Mouse (Mus musculus) embryonic facial prominence, embryonic 13.5 days (tissue): ENCODE measurements around the gene Olfr784. TPM values are rescaled to one million over a fixed set of nuclear protein-coding genes. Genes with fewer than 3 reads are reported as not detected.
"Not testable (repeated sequence)": the region's sequence is repeated elsewhere in the genome, so short reads cannot be mapped to it uniquely, and the experiment has no call there.

Experiments
- ATAC-seq: fragments of 200-750 bp; cut with Nextera tagmentation; 2 replicates; pipeline ENCODE4 v1.8.0; 2017; ENCODE audit warnings: low read depth; ENCODE audit not compliant: insufficient number of reproducible peaks, insufficient read depth, low FRiP score, low TSS enrichment
- H3K27ac ChIP-seq: fragments of 300-500 bp; sonication (generic); 2 replicates; pipeline ENCODE4 v1.5.1; 2015; ENCODE audit warnings: moderate library complexity, mild to moderate bottlenecking, inconsistent platforms
- H3K27me3 ChIP-seq: fragments of 300-500 bp; sonication (generic); 2 replicates; pipeline ENCODE4 v1.6.1; 2015; ENCODE audit warnings: mild to moderate bottlenecking, inconsistent platforms
- H3K36me3 ChIP-seq: fragments of 300-500 bp; sonication (generic); 2 replicates; pipeline ENCODE4 v1.6.1; 2015; ENCODE audit warnings: mild to moderate bottlenecking, inconsistent platforms
- H3K4me1 ChIP-seq: fragments of 300-500 bp; sonication (generic); 2 replicates; pipeline ENCODE4 v1.6.1; 2015; ENCODE audit warnings: inconsistent platforms
- H3K4me2 ChIP-seq: fragments of 300-500 bp; sonication (generic); 2 replicates; pipeline ENCODE4 v1.6.1; 2015; ENCODE audit warnings: moderate library complexity, mild to moderate bottlenecking, inconsistent platforms
- H3K4me3 ChIP-seq: fragments of 300-500 bp; sonication (generic); 2 replicates; pipeline ENCODE4 v1.5.1; 2015; ENCODE audit warnings: mild to moderate bottlenecking, inconsistent platforms
- H3K9ac ChIP-seq: fragments of 300-500 bp; sonication (generic); 2 replicates; pipeline ENCODE4 v1.6.1; 2015; ENCODE audit warnings: mild to moderate bottlenecking, inconsistent platforms
- H3K9me3 ChIP-seq: fragments of 300-500 bp; sonication (generic); 2 replicates; pipeline ENCODE4 v1.6.1; 2016; ENCODE audit warnings: inconsistent platforms
- WGBS: fragments of 180-500 bp; shearing (Covaris S2); methylation state at CpG from one replicate; pipeline ENCODE4 v1.1.7; 2015; ENCODE audit warnings: mixed read lengths; 5-methylcytosine and 5-hydroxymethylcytosine counted together
- polyA plus RNA-seq: library from polyadenylated mRNA; unstranded; fragments of >200 nt; fragmentation: Nextera tagmentation; extraction: Ambion mirVana; gene quantifications from 2 replicates; pipeline ENCODE4 v1.2.1, GENCODE M21; 2015

Olfr784 gene
- 0.11 TPM in 1 of 2 replicates, not detected in the other for polyA plus RNA-seq

- Histone ChIP-seq H3K9me3 (no peaks in the 10 kb centered on the region), H3K36me3 (no peaks in the 10 kb centered on the region), H3K9ac (no peak within 1 kb of the TSS), H3K4me2 (no peak within 1 kb of the TSS), H3K27ac (no peak within 1 kb of the TSS), H3K27me3 (no peaks in the 10 kb centered on the region), H3K4me3 (no peak within 1 kb of the TSS), H3K4me1 (no peaks in the 10 kb centered on the region)
- ATAC-seq = no peak
Observed at GRCm38 (mm10) chr10:129383783-129384182, at the start of gene Olfr784. Olfr784 (plus strand) TSS chr10:129384083.

GRCm38 (mm10) chr10:129348550-129348949 lies 35.3 kb upstream of the Olfr784 start, which contains the start of gene Olfr782:
Olfr782 (plus strand) TSS chr10:129348850.
- WGBS = 88% methylated on average over 3 of the region's 3 CpGs
- Histone ChIP-seq H3K36me3 (no peaks in the 10 kb centered on the region), H3K27me3 (no peaks in the 10 kb centered on the region), H3K4me1 (no peaks in the 10 kb centered on the region), H3K9ac (no peak within 1 kb of the TSS), H3K4me3 (no peak within 1 kb of the TSS), H3K4me2 (no peak within 1 kb of the TSS), H3K9me3 (no peaks in the 10 kb centered on the region), H3K27ac (no peak within 1 kb of the TSS)
- ATAC-seq = no peak

GRCm38 (mm10) chr10:129352475-129352874 lies 31.4 kb upstream of the Olfr784 start:
- H3K4me3 ChIP-seq, H3K9me3 ChIP-seq, H3K4me2 ChIP-seq, H3K27me3 ChIP-seq, H3K36me3 ChIP-seq, H3K4me1 ChIP-seq, ATAC-seq, H3K27ac ChIP-seq, H3K9ac ChIP-seq: not testable (repeated sequence)
- WGBS = 79% methylated on average over 2 of the region's 2 CpGs

GRCm38 (mm10) chr10:129356496-129356895 lies 27.4 kb upstream of the Olfr784 start:
- H3K9ac ChIP-seq, H3K4me2 ChIP-seq, H3K4me1 ChIP-seq, H3K36me3 ChIP-seq, H3K9me3 ChIP-seq, H3K27ac ChIP-seq, ATAC-seq, H3K4me3 ChIP-seq, H3K27me3 ChIP-seq: not testable (repeated sequence)
- 85% methylated on average over 4 of the region's 4 CpGs for WGBS

GRCm38 (mm10) chr10:129357307-129357706 lies 26.6 kb upstream of the Olfr784 start:
- Histone ChIP-seq H3K27me3 (no peaks in the 10 kb centered on the region), H3K4me3 (no peak overlapping the region), H3K9ac (no peak overlapping the region), H3K27ac (no peak overlapping the region), H3K4me1 (no peaks in the 10 kb centered on the region), H3K9me3 (0 out of 2 replicates have a peak, but pooled peaks cover 3% of the 10 kb centered on the region), H3K4me2 (no peak overlapping the region), H3K36me3 (no peaks in the 10 kb centered on the region)
- 68% methylated on average over 5 of the region's 5 CpGs for WGBS
- no peak for ATAC-seq

- not testable (repeated sequence) for H3K4me3 ChIP-seq, H3K9ac ChIP-seq, H3K27me3 ChIP-seq, H3K9me3 ChIP-seq, H3K4me2 ChIP-seq, H3K4me1 ChIP-seq, ATAC-seq, H3K27ac ChIP-seq, H3K36me3 ChIP-seq
- 84% methylated on average over 5 of the region's 5 CpGs for WGBS
Observed at GRCm38 (mm10) chr10:129374051-129374450, 9.8 kb upstream of the Olfr784 start.

GRCm38 (mm10) chr10:129400892-129401291 lies 17.0 kb downstream of the Olfr784 start:
- no peak for ATAC-seq

GRCm38 (mm10) chr10:129405126-129405525 lies 21.2 kb downstream of the Olfr784 start, which contains the start of gene Olfr785:
Olfr785 (plus strand) TSS chr10:129405426.
- Histone ChIP-seq H3K4me1 (no peaks in the 10 kb centered on the region), H3K4me2 (no peak within 1 kb of the TSS), H3K9me3 (no peaks in the 10 kb centered on the region), H3K27me3 (no peaks in the 10 kb centered on the region), H3K36me3 (no peaks in the 10 kb centered on the region), H3K9ac (no peak within 1 kb of the TSS), H3K27ac (no peak within 1 kb of the TSS), H3K4me3 (no peak within 1 kb of the TSS)
- WGBS = 66% methylated on average over 2 of the region's 2 CpGs
- no peak for ATAC-seq

More at GRCm38 (mm10) chr10:129400892-129401291, 17.0 kb downstream of the Olfr784 start:
- H3K27me3 ChIP-seq = no peaks in the 10 kb centered on the region
- H3K9ac ChIP-seq = no peak overlapping the region
- H3K4me1 ChIP-seq = no peaks in the 10 kb centered on the region
- WGBS = 43% methylated on average over 5 of the region's 5 CpGs
- H3K4me3 ChIP-seq = no peak overlapping the region
- no peaks in the 10 kb centered on the region for H3K9me3 ChIP-seq
- H3K4me2 ChIP-seq = no peak overlapping the region
- H3K27ac ChIP-seq = no peak overlapping the region
- no peaks in the 10 kb centered on the region for H3K36me3 ChIP-seq

GRCm38 (mm10) chr10:129427006-129427405 lies 43.1 kb downstream of the Olfr784 start, which contains the start of gene Olfr786:
Olfr786 (plus strand) TSS chr10:129427306.
- H3K4me3 ChIP-seq = no peak within 1 kb of the TSS
- H3K36me3 ChIP-seq = no peaks in the 10 kb centered on the region
- H3K4me2 ChIP-seq = no peak within 1 kb of the TSS
- no peak within 1 kb of the TSS for H3K9ac ChIP-seq
- H3K4me1 ChIP-seq = no peaks in the 10 kb centered on the region
- ATAC-seq = no peak
- H3K27me3 ChIP-seq = no peaks in the 10 kb centered on the region
- H3K27ac ChIP-seq = no peak within 1 kb of the TSS
- H3K9me3 ChIP-seq = no peaks in the 10 kb centered on the region

Other genes starting within 250 kb of the Olfr784 start
- not detected in 2 replicates for gene Olfr770, start 245.1 kb upstream of the Olfr784 start, polyA plus RNA-seq
- not detected in 2 replicates for gene Olfr771, start 219.3 kb upstream of the Olfr784 start, polyA plus RNA-seq
- gene Olfr772, start 206.2 kb upstream of the Olfr784 start, polyA plus RNA-seq = not detected in 2 replicates
- not detected in 2 replicates for gene Olfr773, start 196.7 kb upstream of the Olfr784 start, polyA plus RNA-seq
- not detected in 2 replicates for gene Olfr774, start 147.9 kb upstream of the Olfr784 start, polyA plus RNA-seq
- gene Olfr775, start 135.7 kb upstream of the Olfr784 start, polyA plus RNA-seq = not detected in 2 replicates
- not detected in 2 replicates for gene Olfr776, start 125.0 kb upstream of the Olfr784 start, polyA plus RNA-seq
- gene Olfr777, start 112.6 kb upstream of the Olfr784 start, polyA plus RNA-seq = not detected in 2 replicates
- gene Olfr780, start 66.0 kb upstream of the Olfr784 start, polyA plus RNA-seq = not detected in 2 replicates
- not detected in 2 replicates for gene Olfr781, start 55.2 kb upstream of the Olfr784 start, polyA plus RNA-seq
- gene Olfr782, start 35.2 kb upstream of the Olfr784 start, polyA plus RNA-seq = not detected in 2 replicates
- gene Olfr785, start 21.3 kb downstream of the Olfr784 start, polyA plus RNA-seq = not detected in 2 replicates
- gene Olfr786, start 43.2 kb downstream of the Olfr784 start, polyA plus RNA-seq = not detected in 2 replicates
- gene Olfr787, start 77.8 kb downstream of the Olfr784 start, polyA plus RNA-seq = not detected in 2 replicates
- not detected in 2 replicates for gene Olfr788, start 86.9 kb downstream of the Olfr784 start, polyA plus RNA-seq
- gene Olfr789, start 100.7 kb downstream of the Olfr784 start, polyA plus RNA-seq = not detected in 2 replicates
- gene Olfr790, start 114.4 kb downstream of the Olfr784 start, polyA plus RNA-seq = not detected in 2 replicates
- not detected in 2 replicates for gene Olfr791, start 137.7 kb downstream of the Olfr784 start, polyA plus RNA-seq
- not detected in 2 replicates for gene Olfr792, start 155.1 kb downstream of the Olfr784 start, polyA plus RNA-seq
- not detected in 2 replicates for gene Olfr794, start 183.6 kb downstream of the Olfr784 start, polyA plus RNA-seq
- not detected in 2 replicates for gene Olfr796, start 228.5 kb downstream of the Olfr784 start, polyA plus RNA-seq
- gene Olfr798, start 243.9 kb downstream of the Olfr784 start, polyA plus RNA-seq = not detected in 2 replicates